Mouse (Mus musculus) layer of hippocampus, postnatal 25 days (tissue): ENCODE results near the gene Cfap65. TPM values are rescaled to one million over a fixed set of nuclear protein-coding genes. Genes with fewer than 3 reads are reported as not detected.
A peak's percentile ranks its signal among the peaks of the same experiment; 100 is the strongest.

Experiments used
- DNase-seq, 2 experiments: peaks; one replicate each; pipeline ENCODE4 v3.0.0; 2022; ENCODE audit warnings: mixed read lengths in 2 of 2, low spot score in 1 of 2; ENCODE audit errors: extremely low spot score in 1 of 2
- total RNA-seq, 2 experiments: library from RNA; stranded (reverse); gene quantifications; 2 replicates each; pipeline ENCODE4 v1.2.3; 2021

Gene Cfap65
- total RNA-seq, 2 experiments from 2014 or later: 1.2 to 2.3 TPM

- DNase-seq: no peak
Observed at GRCm38 (mm10) chr1:74941651-74942360, 6.4 kb upstream of the Cfap65 start.

DNA sequence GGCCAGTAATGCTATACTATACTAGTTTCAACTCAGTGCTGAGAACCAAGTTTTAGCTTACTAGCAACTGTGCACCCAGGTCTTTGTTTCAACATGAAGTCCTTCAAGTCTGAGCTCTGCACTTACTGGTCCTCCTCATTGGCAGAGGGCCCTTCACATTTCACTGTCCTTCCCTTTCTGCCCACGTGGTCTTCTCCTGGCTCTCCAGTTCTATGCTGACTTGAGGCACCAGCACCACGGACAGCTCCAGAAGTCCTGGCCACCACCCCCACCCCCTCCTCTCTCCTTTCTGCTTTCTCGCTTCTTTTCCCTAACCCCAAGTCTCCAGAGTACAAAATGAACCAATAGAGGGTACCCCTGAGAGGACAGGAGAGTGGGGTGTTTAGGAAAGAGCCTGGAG is 4.4 kb upstream of the Cfap65 start:
- no peak for DNase-seq

- DNase-seq: no peak
Observed at GRCm38 (mm10) chr1:74936221-74936830, 927 bp upstream of the Cfap65 start.

DNA sequence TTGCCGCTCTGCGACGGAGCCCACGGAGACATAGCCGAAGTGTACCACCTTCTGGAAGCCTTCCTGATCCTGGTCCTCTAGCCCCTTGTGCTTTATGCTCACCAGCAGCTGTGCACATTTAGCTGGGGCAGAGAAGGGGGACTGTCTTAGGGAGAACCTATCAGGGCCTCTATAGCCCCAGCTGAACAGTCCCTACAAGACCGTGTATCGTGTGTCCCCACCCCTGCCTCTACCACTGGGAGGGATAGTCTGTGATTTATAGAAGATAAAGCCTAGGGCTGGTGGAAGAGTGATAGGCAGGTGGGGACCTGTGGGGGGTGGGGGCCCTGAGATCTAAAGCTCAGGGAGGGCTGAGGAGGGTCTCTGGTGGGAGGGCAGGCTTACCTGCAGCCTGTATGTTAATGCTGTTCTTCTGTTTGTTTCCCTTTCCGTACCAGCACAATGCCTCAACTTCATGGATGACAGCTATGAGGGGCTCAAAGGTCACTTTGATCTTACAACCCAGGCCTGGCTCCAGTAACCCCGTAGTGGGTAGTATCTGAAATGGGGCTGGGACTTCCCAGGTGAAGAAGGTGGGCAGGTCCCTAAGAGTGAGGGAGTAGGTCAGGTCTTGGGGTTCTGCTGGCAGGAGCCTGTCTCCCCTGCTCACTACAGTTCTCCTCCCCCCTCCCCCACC is 7.6 kb downstream of the Cfap65 start:
- DNase-seq: no peak

DNA sequence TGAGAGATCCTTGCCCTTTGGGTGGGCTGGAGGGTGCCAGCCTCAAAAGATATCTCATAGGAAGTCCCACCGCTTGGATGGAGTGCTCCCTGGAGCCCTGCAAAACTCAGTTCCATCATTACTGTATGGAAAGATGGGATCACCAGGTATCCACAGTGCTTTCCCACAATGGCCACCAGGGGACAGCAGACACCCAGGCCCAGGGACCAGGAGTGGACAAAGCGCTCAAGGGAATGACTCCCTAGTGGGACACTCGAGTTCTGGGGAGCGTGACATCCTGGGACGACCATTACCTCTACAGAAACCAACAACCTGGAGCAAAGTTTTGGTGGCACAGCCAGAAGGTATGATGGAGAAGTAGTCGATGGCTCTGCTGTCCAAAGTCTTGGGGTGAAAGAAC is 8.7 kb downstream of the Cfap65 start:
- peak in 1 of 2 experiments; percentile 51 for DNase-seq

- no peak for DNase-seq
Observed at GRCm38 (mm10) chr1:74924464-74924863, 10.9 kb downstream of the Cfap65 start.

DNA sequence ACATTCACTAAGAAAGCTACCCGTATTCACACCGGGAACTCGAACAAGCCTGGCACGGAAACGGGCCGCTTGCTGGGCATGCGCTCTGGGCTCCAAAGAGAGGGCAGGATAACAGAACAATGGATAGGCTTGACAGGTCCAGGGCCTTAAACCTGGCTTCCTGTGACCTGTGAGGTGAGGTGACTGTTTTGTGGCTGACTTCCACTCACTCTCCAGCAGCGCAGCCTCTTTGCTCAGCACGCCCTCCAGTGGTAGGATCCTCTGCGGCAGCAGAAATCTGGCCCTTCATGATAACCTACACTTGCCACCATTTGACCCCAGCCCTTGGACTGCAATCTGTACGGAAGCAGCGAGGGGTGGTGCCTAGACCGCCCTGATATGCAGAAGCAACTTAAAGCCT is 19.7 kb downstream of the Cfap65 start:
- no peak for DNase-seq

DNA sequence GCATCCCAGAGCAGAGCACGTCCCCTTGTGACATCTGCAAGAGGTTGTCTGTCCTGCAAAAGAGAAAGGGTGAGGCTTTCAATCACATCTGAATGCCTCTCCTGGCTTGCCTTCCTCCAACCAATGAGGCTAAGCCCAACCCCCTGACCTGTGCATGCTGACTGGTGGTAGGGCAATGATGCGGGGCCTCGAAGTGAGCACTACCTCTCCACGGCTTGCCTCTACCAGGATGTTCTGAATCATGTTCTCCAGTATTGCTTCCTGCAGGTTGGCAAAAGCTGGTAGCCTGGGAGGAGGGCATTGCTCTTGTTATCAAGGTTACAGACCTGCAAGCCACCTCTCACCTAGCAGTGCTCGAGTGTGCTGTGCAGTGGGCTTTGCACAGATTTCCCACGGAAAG is 33.2 kb downstream of the Cfap65 start:
- DNase-seq: no peak

DNA sequence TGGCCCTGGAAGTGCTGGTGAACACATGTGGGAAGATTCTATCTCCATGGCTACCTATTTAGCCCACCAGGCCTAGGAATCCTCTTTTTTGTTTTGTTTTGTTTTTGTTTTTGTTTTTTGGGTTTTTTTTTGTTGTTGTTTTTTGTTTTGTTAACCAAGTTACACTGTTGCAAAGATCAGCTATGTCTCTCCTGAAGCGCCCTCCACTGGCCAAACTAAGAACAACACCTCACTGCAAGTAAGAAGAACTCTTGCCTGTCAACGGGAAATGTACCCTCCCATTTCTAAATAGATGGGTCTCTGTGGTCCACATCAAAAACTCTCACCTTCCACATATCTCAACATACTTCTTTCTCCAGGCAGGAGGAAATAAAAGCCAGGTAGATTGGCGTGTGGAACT is 33.7 kb downstream of the Cfap65 start:
- peak; percentile 47 to 89 for DNase-seq

GRCm38 (mm10) chr1:74900341-74901285 is 34.8 kb downstream of the Cfap65 start:
- no peak for DNase-seq

- DNase-seq: no peak
Observed at GRCm38 (mm10) chr1:74898656-74899431, 36.6 kb downstream of the Cfap65 start.

DNA sequence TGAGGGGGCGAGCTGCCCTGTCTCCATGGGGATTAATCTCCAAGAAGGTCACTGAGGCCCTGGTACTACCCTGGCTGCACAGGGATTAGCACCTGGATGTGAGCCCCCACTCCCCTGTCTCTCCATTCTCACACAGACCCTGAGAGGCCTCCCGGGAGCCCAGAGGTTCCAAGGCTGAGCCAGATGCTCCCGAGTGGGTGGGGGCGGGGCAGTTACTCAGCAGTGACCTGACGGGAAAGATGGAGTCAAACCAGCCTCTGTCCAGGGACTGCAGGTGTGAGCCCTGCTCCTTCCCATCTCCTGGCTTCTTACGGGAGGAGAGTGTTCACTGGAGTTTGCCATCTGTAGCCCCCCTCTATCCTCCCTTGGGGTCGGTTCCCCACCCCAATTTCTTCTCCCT is 37.4 kb downstream of the Cfap65 start:
- no peak for DNase-seq

GRCm38 (mm10) chr1:74894966-74895365 is 40.4 kb downstream of the Cfap65 start:
- peak; percentile 61 to 73 for DNase-seq

GRCm38 (mm10) chr1:74893134-74893855 is 42.1 kb downstream of the Cfap65 start, which contains the start of gene Cryba2:
Gene Cryba2 (minus strand): TSS chr1:74893143.
- DNase-seq: peak in 1 of 2 experiments; percentile 59

- DNase-seq: no peak
Observed at GRCm38 (mm10) chr1:74892351-74893133, 42.9 kb downstream of the Cfap65 start.

DNA sequence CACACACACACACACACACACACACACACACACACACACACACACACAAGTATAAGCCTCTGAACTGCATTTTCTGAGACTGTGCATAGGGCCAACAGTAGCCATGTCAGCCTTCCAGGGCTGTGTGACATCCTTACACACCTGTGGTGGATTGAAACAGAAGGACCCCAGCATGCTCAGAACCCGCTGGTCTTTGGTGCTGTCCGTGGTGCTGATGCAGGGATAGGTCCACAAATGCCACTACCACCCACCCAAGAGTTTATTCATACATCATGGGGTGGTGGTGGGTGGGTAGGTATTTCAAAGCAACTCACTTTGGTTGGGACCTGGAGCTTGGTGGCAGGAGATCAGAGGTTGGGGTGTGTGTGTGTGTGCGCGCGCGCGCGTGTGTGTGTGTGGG is 43.9 kb downstream of the Cfap65 start:
- no peak for DNase-seq

- DNase-seq: no peak
Observed at GRCm38 (mm10) chr1:74885369-74886042, 49.9 kb downstream of the Cfap65 start, which contains the start of gene Fev. Gene Fev (minus strand): TSS chr1:74885419.
